Mouse (Mus musculus) hematopoietic stem cell, adult 5-6 weeks (primary cell): Measurements from ENCODE around the gene H2-DMb2. TPM values are rescaled to one million over a fixed set of nuclear protein-coding genes. Genes with fewer than 3 reads are reported as not detected.
"Not testable (repeated sequence)": the region's sequence is repeated elsewhere in the genome, so short reads cannot be mapped to it uniquely, and the experiment has no call there.

Experiments used
- ATAC-seq, 2 experiments: fragments of 125-278 bp in 1 of 2; replicated peaks in 1 of 2; 2 replicates each; pipeline ENCODE4 v1.8.0; 2016 to 2017; ENCODE audit warnings: inconsistent platforms in 2 of 2, mild to moderate bottlenecking in 2 of 2, moderate number of reproducible peaks in 2 of 2, low read depth in 1 of 2, moderate TSS enrichment in 1 of 2; ENCODE audit not compliant: low FRiP score in 2 of 2, poor library complexity in 2 of 2, severe bottlenecking in 2 of 2, insufficient read depth in 1 of 2, low TSS enrichment in 1 of 2
- total RNA-seq: library from RNA; stranded (forward); fragments of 172-1452, 232-1000 nt; gene quantifications from 2 replicates; pipeline ENCODE4 v1.2.3, GENCODE M21; 2017

H2-DMb2 gene
- total RNA-seq, 1 experiment from 2014 or later, result 4.6 TPM

- ATAC-seq, result no peak
Measured at GRCm38 (mm10) chr17:34128264-34128937, 14.7 kb upstream of the H2-DMb2 start.

GRCm38 (mm10) chr17:34128944-34129791 is 13.9 kb upstream of the H2-DMb2 start:
- no peak for ATAC-seq

- ATAC-seq, result no peak
Measured at GRCm38 (mm10) chr17:34130073-34130947, 12.8 kb upstream of the H2-DMb2 start.

- no peak for ATAC-seq
Measured at GRCm38 (mm10) chr17:34131911-34132310, 11.2 kb upstream of the H2-DMb2 start.

GRCm38 (mm10) chr17:34133289-34133688 is 9.8 kb upstream of the H2-DMb2 start:
- no peak for ATAC-seq

- ATAC-seq, result no peak
Measured at GRCm38 (mm10) chr17:34134451-34134850, 8.7 kb upstream of the H2-DMb2 start.

- ATAC-seq, result peak; percentile 98 to 99
Measured at GRCm38 (mm10) chr17:34135297-34136224, 7.5 kb upstream of the H2-DMb2 start.

- ATAC-seq, result no peak
Measured at GRCm38 (mm10) chr17:34137601-34138000, 5.5 kb upstream of the H2-DMb2 start.

GRCm38 (mm10) chr17:34138655-34139054 is 4.5 kb upstream of the H2-DMb2 start:
- ATAC-seq, result no peak

- no peak for ATAC-seq
Measured at GRCm38 (mm10) chr17:34139416-34139815, 3.7 kb upstream of the H2-DMb2 start.

- no peak for ATAC-seq
Measured at GRCm38 (mm10) chr17:34140240-34140639, 2.9 kb upstream of the H2-DMb2 start.

- 0 out of 4 replicates have a peak, but pooled peaks of 1 of the 2 experiments have one; percentile 18 for ATAC-seq
Measured at GRCm38 (mm10) chr17:34141448-34141847, 1.7 kb upstream of the H2-DMb2 start.

- peak in 1 of 2 experiments; percentile 18; a peak in 3 of 4 replicates for ATAC-seq
Measured at GRCm38 (mm10) chr17:34142456-34143010, 574 bp upstream of the H2-DMb2 start.

GRCm38 (mm10) chr17:34143461-34143860 is 354 bp downstream of the H2-DMb2 start:
- ATAC-seq, result no peak

GRCm38 (mm10) chr17:34144221-34144620 is 1.1 kb downstream of the H2-DMb2 start:
- ATAC-seq, result not testable (repeated sequence)

- ATAC-seq, result no peak
Measured at GRCm38 (mm10) chr17:34144960-34145371, 1.9 kb downstream of the H2-DMb2 start.
